In genomic region chr17:46854640-46855110, GRCm38 (mm10) we compare ENCODE assay signal across 8 mouse cellular contexts. TPM values are rescaled to one million over a fixed set of nuclear protein-coding genes. Genes with fewer than 3 reads are reported as not detected.
DNase-seq lines count a peak whose midpoint lies in the region; ATAC-seq lines count a peak whose summit lies in the region.

No protein-coding gene starts in this region.

- no peak overlapping the region for H3K4me3 ChIP-seq in lung, embryonic 15.5 days
- no peak overlapping the region for H3K4me3 ChIP-seq in embryonic facial prominence, embryonic 12.5 days
- H3K4me3 ChIP-seq in hindbrain, embryonic 14.5 days (replicated peaks; ENCODE audit: low read length): peak overlapping the region; percentile 97
- H3K4me3 ChIP-seq in liver, embryonic 16.5 days (ENCODE audit: low read depth, low read length): no peak overlapping the region

- H3K4me1 ChIP-seq in lung, embryonic 15.5 days: peaks cover 31% of the 10 kb centered on the region
- peaks cover 22% of the 10 kb centered on the region for H3K4me1 ChIP-seq in embryonic facial prominence, embryonic 12.5 days
- peaks cover 41% of the 10 kb centered on the region for H3K4me1 ChIP-seq in hindbrain, embryonic 14.5 days (replicated peaks; ENCODE audit: control insufficient read depth, insufficient read depth, low read length)
- H3K4me1 ChIP-seq in liver, embryonic 16.5 days (ENCODE audit: control insufficient read depth, low read depth, low read length): peaks cover 34% of the 10 kb centered on the region

- H3K4me2 ChIP-seq in lung, embryonic 15.5 days: peak overlapping the region; percentile 62
- peak overlapping the region; percentile 63; the same call in 1 of the 2 replicates for H3K4me2 ChIP-seq in embryonic facial prominence, embryonic 12.5 days (replicated peaks)
- peak overlapping the region; percentile 76 for H3K4me2 ChIP-seq in hindbrain, embryonic 14.5 days (replicated peaks)
- no peak overlapping the region; the same call in 1 of the 2 replicates for H3K4me2 ChIP-seq in liver, embryonic 16.5 days (ENCODE audit: low read depth, low read length)

- 50% methylated on average over 8 of the region's 8 CpGs for WGBS in lung, embryonic 15.5 days
- 80% methylated on average over 8 of the region's 8 CpGs for WGBS in embryonic facial prominence, embryonic 12.5 days
- WGBS in hindbrain, embryonic 14.5 days: 77% methylated on average over 8 of the region's 8 CpGs
- 51% methylated on average over 8 of the region's 8 CpGs for WGBS in liver, embryonic 16.5 days (ENCODE audit: insufficient replicate concordance)

- DNase-seq in lung, adult 18-20 months: no peak
- no peak for DNase-seq in hindbrain, embryonic 14.5 days (ENCODE audit: low spot score)
- DNase-seq in layer of hippocampus, postnatal 10 days (ENCODE audit: low spot score in 2 of 2): no peak
- no peak for DNase-seq in thymus, postnatal 36 days
- no peak for DNase-seq in cerebellum, adult 9-10 months

- H3K27me3 ChIP-seq in lung, embryonic 15.5 days: no peaks in the 10 kb centered on the region
- H3K27me3 ChIP-seq in embryonic facial prominence, embryonic 12.5 days: no peaks in the 10 kb centered on the region
- H3K27me3 ChIP-seq in hindbrain, embryonic 14.5 days (ENCODE audit: control insufficient read depth, insufficient read depth, low read length): no peaks in the 10 kb centered on the region
- no peaks in the 10 kb centered on the region for H3K27me3 ChIP-seq in liver, embryonic 16.5 days (ENCODE audit: control insufficient read depth, insufficient read depth, low read depth, low read length)

- no peaks in the 10 kb centered on the region for H3K9me3 ChIP-seq in lung, embryonic 15.5 days
- no peaks in the 10 kb centered on the region for H3K9me3 ChIP-seq in embryonic facial prominence, embryonic 12.5 days
- H3K9me3 ChIP-seq in hindbrain, embryonic 14.5 days (ENCODE audit: control insufficient read depth, low read length): no peaks in the 10 kb centered on the region
- H3K9me3 ChIP-seq in liver, embryonic 16.5 days (replicated peaks; ENCODE audit: control insufficient read depth, low read length): no peaks in the 10 kb centered on the region

- peak overlapping the region; percentile 31; the same call in 1 of the 2 replicates for H3K9ac ChIP-seq in lung, embryonic 15.5 days
- no peak overlapping the region for H3K9ac ChIP-seq in embryonic facial prominence, embryonic 12.5 days
- peak overlapping the region; percentile 100 for H3K9ac ChIP-seq in hindbrain, embryonic 14.5 days
- no peak overlapping the region for H3K9ac ChIP-seq in liver, embryonic 16.5 days (ENCODE audit: low read depth, low read length)

- peak overlapping the region; percentile 68 for H3K27ac ChIP-seq in lung, embryonic 15.5 days
- peak overlapping the region; percentile 69 for H3K27ac ChIP-seq in embryonic facial prominence, embryonic 12.5 days
- peak overlapping the region; percentile 64; the same call in 1 of the 2 replicates for H3K27ac ChIP-seq in hindbrain, embryonic 14.5 days
- peak overlapping the region; percentile 29 for H3K27ac ChIP-seq in liver, embryonic 16.5 days (ENCODE audit: low read length)

- H3K36me3 ChIP-seq in lung, embryonic 15.5 days: no peaks in the 10 kb centered on the region
- H3K36me3 ChIP-seq in embryonic facial prominence, embryonic 12.5 days: no peaks in the 10 kb centered on the region
- H3K36me3 ChIP-seq in hindbrain, embryonic 14.5 days (replicated peaks; ENCODE audit: control insufficient read depth, insufficient read depth): no peaks in the 10 kb centered on the region
- no peaks in the 10 kb centered on the region; the same call in 1 of the 2 replicates for H3K36me3 ChIP-seq in liver, embryonic 16.5 days (ENCODE audit: control insufficient read depth, insufficient read depth)

- ATAC-seq in lung, embryonic 15.5 days (ENCODE audit: borderline replicate concordance, extremely low read depth, low FRiP score, low TSS enrichment): no peak
- ATAC-seq in embryonic facial prominence, embryonic 12.5 days (ENCODE audit: insufficient number of reproducible peaks, insufficient read depth, low FRiP score, low TSS enrichment): no peak
- ATAC-seq in hindbrain, embryonic 14.5 days (ENCODE audit: low FRiP score): no peak
- ATAC-seq in liver, embryonic 16.5 days (ENCODE audit: low read depth): no peak

RNA-seq across cellular contexts. Expression of gene Bicral, which starts 3.6 kb away (rescaled TPM):
- polyA plus RNA-seq in lung, embryonic 15.5 days (2015; fragmentation: Nextera tagmentation; extraction: Ambion mirVana): 3.5 and 4.0 TPM in 2 replicates
- polyA plus RNA-seq in embryonic facial prominence, embryonic 12.5 days (2016; fragmentation: Nextera tagmentation; extraction: Ambion mirVana): 4.6 and 5.5 TPM in 2 replicates
- 9.8 and 11.7 TPM in 2 replicates for polyA plus RNA-seq in hindbrain, embryonic 14.5 days (2014; fragmentation: Nextera tagmentation; extraction: Ambion mirVana)
- polyA plus RNA-seq in liver, embryonic 16.5 days (2015; fragmentation: Nextera tagmentation; extraction: Ambion mirVana): 2.4 and 2.5 TPM in 2 replicates
- 10 to 100 TPM; 29.7 to 32.8 TPM for total RNA-seq in layer of hippocampus, postnatal 10 days (2021)

RNA-seq across cellular contexts. Expression of gene Tbcc, which starts 35.8 kb away (rescaled TPM):
- polyA plus RNA-seq in lung, embryonic 15.5 days (2015; fragmentation: Nextera tagmentation; extraction: Ambion mirVana): 53.1 and 58.1 TPM in 2 replicates
- 80.2 and 83.7 TPM in 2 replicates for polyA plus RNA-seq in embryonic facial prominence, embryonic 12.5 days (2016; fragmentation: Nextera tagmentation; extraction: Ambion mirVana)
- 54.7 and 61.6 TPM in 2 replicates for polyA plus RNA-seq in hindbrain, embryonic 14.5 days (2014; fragmentation: Nextera tagmentation; extraction: Ambion mirVana)
- 15.5 and 16.3 TPM in 2 replicates for polyA plus RNA-seq in liver, embryonic 16.5 days (2015; fragmentation: Nextera tagmentation; extraction: Ambion mirVana)
- total RNA-seq in layer of hippocampus, postnatal 10 days (2021): 10 to 100 TPM; 39.0 to 47.5 TPM

RNA-seq across cellular contexts. Expression of gene Prph2, which starts 55.6 kb away (rescaled TPM):
- polyA plus RNA-seq in lung, embryonic 15.5 days (2015; fragmentation: Nextera tagmentation; extraction: Ambion mirVana): not detected in 2 replicates
- 0.09 TPM in 1 of 2 replicates, not detected in the other for polyA plus RNA-seq in embryonic facial prominence, embryonic 12.5 days (2016; fragmentation: Nextera tagmentation; extraction: Ambion mirVana)
- not detected in 2 replicates for polyA plus RNA-seq in hindbrain, embryonic 14.5 days (2014; fragmentation: Nextera tagmentation; extraction: Ambion mirVana)
- polyA plus RNA-seq in liver, embryonic 16.5 days (2015; fragmentation: Nextera tagmentation; extraction: Ambion mirVana): not detected in 2 replicates
- total RNA-seq in layer of hippocampus, postnatal 10 days (2021): under 1 TPM in 1 of 2 experiments, not detected in 1; 0.14 TPM

Comparison
In these comparisons a context has a peak if more than half of its experiments do, and no peak if none do; other contexts are left out.
1. H3K9ac ChIP-seq: peak in lung, embryonic 15.5 days (single experiment) and hindbrain, embryonic 14.5 days (single experiment); none in embryonic facial prominence, embryonic 12.5 days (single experiment) and liver, embryonic 16.5 days (single experiment).
2. Peak in every context shown above with its lines, with median percentiles within 50 percentile points of each other: H3K27ac ChIP-seq.